Mouse (Mus musculus): Measurements from ENCODE around the gene Mmel1. TPM values are rescaled to one million over a fixed set of nuclear protein-coding genes. Genes with fewer than 3 reads are reported as not detected.

Gene Mmel1
- total RNA-seq, 2 experiments from 2014 or later, result 0.20 TPM; not detected in 1

DNA sequence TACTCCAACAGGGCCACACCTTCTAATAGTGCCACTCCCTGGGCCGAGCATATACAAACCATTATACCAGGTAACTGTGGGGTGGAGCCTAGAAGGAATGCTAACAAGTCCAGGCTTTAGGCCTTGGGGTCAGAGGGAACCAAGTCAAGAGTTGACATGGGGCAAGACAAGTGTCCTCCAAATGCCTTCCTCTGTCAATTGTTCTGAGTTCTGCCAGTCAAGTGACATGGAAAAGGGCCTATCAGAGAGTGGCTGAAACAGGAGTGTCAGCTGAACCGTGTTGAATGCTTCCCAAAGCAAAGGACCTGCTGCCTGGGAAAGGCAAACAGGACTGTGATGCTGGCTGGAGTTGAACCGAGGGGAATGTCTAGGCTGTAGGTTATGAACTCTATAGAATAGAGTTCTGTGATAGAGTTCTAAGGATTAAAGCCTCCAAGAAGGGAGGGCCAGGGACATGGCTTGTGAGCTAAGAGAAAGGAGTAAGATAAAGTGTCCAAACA is 5.9 kb upstream of the Mmel1 start:
- intact Hi-C loops (cut with DNase I), result no loop called here

DNA sequence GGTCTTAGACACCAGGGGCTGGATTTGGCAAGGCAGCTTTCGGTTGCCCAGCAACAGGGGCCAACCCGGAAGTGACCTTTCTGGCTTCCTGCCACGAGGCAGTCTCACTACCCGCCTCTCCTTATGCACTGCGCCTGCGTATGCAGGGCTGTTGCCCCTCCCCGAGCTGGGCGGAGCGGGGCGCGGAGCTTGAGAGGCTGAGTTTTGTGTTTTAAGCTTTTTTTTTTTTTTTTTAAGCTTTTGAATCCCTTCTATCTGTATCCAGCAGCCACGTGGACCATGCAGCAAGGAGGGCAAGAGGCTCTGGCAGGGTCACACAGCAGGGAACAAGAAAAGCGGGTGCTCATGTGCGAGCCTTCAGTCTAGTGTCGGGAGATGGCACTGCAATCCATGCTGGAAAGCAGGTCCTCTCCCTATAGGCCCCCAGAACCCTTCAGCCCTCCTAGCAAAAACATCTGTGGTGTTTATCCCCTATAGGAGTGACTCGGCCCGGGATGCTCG is 5.1 kb upstream of the Mmel1 start:
- intact Hi-C loops (cut with DNase I), result no loop called here
- peak; percentile 77 to 84 for DNase-seq

More for the DNA sequence above, 5.9 kb upstream of the Mmel1 start:
- peak in 1 of 2 experiments; percentile 4 for DNase-seq

DNA sequence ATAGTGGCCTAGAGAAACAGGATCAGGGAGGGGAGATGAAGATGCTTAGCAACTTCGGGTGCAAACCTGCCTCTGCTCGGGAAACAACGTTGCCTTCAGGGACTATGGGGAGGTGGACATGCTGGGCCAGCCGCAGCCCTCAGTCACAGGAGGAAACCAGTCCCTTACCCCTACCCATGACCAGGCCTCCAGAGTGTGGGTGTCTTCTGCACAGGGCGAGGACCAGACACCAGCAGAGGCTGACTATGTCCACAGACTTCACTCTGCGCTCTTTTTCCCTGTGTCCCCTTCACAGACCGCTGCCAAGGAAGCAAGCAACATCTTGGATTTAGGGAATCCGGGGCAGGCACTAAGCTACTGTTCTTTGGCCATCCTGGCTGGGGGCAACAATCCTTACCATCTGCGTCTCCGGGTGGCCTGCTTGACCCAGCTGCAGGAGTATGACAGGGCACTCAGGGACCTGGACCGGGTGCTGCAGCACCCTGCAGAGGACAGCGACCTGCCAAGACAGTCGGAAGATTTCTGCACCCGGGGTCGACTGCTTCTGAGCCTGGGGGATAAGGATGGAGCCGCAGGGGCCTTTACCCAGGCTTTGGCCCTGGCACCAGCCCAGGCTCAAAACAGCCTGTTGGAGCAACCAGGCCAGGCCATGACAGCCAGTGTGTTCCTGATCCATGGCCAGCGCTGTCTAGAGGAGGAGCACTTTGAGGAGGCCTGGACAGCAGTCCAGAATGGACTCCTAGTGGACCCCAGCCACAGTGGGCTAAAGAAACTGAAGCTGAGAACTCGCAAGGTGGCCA is 4.2 kb upstream of the Mmel1 start:
- peak in 1 of 2 experiments; percentile 16 for DNase-seq
- intact Hi-C loops (cut with DNase I), result loop anchor here (5.0 kb wide), 2 partner anchors 77 to 197 kb away; no protein-coding TSS in a partner anchor

DNA sequence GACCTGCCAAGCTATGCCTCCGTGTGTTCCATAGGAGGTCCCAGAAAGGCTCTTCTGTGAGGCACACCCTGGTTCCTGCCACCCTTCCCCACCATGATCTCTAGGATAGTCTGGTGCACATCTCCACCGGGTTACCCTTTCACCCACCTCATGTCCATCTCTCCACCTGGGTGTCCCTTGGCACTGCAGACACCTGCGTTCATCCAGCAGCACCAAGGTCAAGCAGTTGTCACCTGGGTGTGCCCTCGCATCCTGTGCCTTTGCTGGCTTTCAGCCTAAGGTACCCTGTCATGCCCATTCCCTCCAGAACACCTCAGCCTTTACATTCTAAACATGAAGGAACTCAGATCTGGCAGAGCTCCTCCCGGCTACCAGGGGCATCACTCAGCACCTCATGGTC is 3.0 kb upstream of the Mmel1 start:
- DNase-seq, result peak in 1 of 2 experiments; percentile 9
- intact Hi-C loops (cut with DNase I), result loop anchor here (5.0 kb wide), 2 partner anchors 76 to 196 kb away; no protein-coding TSS in a partner anchor

DNA sequence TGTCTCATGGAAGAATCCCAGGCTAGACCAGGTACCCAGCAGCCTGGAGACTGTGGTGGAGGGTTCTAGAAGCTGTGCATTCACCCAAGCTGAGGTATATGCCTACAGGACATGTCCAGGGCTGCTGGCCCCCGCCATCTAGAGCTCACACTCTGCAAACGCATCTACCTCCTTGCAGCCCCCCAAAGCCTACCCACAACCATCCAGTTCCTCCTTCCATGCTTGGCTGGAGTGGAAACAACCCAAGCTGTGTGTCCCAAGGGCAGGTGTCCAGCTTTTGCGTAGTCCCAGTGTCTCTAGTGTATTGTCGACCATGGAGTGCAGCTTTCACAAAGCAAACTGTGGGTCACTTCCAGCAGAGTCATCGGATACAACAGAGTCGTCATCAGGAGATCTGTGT is 2.1 kb upstream of the Mmel1 start:
- intact Hi-C loops (cut with DNase I), result loop anchor here (5.0 kb wide), 2 partner anchors 75 to 195 kb away; no protein-coding TSS in a partner anchor
- DNase-seq, result no peak

DNA sequence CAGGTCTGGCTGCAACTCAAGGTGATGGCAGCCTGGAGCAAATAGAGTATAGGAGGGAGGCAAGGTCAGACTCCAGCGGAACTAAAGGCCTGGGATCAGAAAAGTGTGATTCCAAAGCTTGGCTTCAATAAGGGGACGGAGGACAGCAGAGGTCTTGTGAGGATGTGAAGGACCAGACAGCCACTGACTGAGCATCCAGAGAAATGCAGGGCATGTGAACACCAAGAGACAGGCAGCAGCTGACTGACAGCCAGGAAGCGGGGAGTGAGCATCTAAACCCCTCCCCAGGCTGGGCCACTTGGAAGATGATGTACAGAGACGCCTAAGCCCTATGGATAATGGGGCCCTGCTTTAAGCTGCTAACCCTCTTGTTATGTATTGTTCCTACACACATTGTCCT is 1.3 kb downstream of the Mmel1 start:
- intact Hi-C loops (cut with DNase I), result no loop called here
- no peak for DNase-seq

DNA sequence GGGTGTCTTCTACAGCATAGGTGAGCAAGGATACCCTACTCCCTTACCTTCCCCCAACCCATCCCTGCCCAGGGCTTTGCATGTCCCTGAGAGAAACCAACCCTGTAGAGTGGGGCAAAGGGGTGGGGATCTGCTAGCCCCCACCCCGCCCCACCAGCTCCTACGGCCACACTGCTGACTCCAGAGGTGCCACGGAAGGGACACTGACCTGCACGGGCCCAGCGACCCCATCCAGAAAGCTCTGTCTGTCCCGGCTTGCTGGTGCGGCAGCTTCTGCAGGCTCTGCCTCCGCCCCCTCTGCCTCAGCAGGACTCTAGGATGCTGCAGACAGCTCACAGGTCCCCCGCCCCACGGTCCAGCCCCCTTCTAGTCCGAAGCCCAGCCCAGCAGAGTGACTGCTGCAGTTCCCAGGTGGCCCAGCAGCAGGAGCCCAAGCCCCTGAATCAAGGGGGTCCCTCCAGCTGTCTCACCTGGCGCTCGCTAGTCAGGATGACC is 2.4 kb downstream of the Mmel1 start:
- intact Hi-C loops (cut with DNase I), result no loop called here
- no peak for DNase-seq

DNA sequence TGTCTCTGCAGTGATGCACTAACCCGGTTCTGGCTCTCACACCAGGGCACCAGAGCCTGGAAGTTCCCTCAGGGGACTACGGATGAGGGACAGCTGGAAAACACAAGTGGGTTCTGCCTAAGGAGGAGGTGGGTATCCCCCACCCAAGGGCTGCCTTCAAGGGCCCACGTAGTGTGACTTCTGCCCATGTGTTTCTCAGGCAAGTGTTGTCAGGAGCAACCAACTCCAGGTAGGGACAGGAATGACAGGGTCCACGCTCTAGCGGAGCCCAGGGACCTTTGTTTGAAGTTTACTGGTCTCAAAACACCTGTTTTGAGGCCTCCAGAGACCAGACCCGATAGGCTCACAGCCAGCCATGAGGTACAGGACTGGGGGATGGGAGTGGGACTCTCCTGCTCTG is 3.8 kb downstream of the Mmel1 start:
- intact Hi-C loops (cut with DNase I), result no loop called here
- no peak for DNase-seq

DNA sequence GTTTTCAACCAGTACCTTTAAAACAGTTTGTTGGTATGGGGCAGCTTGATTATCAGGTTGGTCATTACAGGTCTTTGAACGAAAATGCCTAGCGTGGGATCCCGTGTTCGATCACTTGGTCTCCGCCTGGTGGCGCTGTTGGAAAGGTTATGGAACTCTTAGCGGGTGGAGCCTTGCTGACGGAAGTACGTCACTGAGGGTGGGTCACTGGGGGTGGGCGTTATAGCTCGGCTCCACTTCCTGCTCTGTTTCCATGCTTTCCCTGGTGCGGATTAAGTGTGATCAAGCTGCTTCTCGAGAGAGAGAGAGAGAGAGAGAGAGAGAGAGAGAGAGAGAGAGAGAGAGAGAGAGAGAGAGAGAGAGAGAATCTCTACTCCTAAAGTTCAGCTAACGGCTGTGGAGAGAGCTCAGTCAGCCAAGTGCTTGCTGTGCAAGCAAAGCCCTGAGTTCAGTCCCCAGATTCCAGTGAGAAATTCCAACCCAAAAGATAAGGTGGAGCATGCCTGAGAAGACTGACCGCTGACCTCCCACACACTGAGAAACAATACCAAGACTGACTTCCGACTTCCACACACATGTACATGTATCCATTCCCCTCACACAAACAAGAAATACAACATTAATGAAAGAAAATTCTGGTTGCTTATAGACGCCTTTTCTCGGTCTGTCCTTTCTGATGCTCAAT is 8.6 kb downstream of the Mmel1 start:
- peak; percentile 86 to 90 for DNase-seq
- intact Hi-C loops (cut with DNase I), result loop anchor here (1.0 to 2.0 kb wide), 3 partner anchors 31 to 188 kb away; no protein-coding TSS in a partner anchor

DNA sequence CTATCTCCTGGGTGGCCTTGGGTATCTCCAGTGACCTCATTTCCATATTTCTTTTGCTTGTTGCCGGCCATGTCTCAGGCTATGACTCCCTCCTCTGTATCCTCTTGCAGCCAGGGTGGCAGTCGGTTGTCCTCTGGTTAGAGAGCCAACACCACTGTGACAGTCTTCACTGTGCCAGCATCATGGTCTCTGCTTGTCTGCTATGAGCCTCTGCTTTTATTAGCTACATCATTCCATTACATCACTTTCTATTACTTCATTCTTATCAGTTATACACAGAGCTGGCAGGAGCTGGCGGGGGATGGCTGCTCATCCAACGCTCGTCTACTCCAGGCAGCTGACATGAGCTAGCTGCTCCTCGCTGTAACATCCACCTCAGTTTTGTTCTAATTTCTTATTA is 11.3 kb downstream of the Mmel1 start:
- intact Hi-C loops (cut with DNase I), result loop anchor here (5.0 kb wide), 1 partner anchor 107 kb away; no protein-coding TSS in a partner anchor
- DNase-seq, result no peak

DNA sequence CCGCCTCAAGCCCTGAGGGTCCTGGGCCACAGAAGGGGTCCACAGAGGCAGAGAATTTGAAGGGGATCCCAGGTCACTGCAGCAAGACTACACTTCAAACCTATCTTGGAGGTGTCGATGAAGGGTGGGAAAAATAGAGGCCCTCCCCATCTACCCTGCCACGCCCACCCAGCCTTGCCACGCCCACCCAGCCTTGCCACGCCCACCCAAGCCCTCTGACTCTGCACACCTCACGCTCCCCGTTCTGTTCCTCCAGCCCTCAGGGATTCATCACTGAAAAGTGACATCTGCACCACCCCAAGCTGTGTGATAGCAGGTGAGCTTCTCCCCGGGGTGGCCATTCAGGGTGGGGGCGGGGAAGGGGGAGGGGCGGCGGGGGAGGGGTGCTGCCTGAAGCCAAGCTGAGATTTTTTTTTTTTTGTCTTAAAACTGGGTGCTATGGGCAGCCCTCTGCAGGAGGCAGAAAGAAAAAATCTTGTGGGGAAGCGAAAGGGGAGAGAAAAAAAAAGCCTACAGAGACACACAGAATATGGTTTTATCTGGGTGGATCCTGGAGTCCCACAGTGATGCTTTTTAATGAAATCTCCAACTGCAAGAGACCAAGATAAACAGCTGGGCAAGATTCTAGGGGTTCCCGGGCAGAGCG is 12.8 kb downstream of the Mmel1 start:
- intact Hi-C loops (cut with DNase I), result loop anchor here (5.0 kb wide), 1 partner anchor 105 kb away; no protein-coding TSS in a partner anchor
- DNase-seq, result no peak

DNA sequence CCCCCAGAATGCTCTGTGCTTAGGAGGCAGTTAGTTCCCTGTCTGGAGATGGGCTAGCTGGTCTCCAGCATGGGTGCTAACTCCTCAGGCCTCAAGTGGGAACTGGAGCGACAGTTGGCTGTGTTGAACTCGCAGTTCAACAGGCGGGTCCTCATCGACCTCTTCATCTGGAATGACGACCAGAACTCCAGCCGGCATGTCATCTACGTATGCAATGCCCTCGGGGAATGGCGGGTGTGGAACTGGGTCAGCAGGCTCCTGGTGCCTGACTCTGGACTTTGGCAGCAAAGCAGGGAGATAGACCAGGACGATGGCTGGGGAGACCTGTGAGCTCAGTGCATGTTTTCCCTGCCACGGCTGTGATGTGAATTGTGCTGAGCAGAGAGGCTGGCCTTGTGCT is 16.0 kb downstream of the Mmel1 start:
- no peak for DNase-seq
- intact Hi-C loops (cut with DNase I), result no loop called here

DNA sequence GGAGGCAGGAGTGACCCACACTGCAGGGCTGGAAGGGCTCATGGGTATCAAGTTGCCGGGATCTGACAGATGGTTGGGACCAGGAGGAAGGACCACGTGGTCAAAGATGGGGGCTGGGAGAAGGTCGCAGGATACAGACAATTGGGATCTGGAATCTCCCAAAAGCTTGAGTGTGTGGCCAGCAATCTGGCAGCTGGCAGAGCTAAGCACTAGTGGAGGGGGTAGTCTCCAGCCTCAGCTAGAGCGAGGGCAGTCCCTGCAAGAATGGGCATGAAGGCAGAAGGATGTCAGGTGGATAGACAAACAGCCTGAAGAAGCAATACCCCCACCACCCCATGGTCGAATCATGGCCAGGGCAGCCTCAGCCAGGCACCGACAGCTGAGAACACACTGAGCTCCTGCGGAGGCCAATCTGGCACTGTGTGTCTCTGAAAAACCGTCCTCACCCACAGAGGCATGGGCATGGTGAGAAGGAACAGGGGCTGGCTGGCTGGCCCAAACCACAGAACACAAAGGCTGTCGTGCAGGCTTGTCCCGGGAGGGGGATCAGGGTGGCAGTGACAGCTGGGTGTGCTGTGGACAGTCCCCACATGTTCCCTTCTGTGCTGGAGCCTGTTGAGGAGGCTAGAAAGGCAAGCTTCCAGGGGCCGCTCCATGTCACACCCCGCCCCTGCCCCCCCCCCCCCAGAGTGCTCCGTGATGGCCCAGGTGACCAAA is 17.6 kb downstream of the Mmel1 start:
- DNase-seq, result no peak
- intact Hi-C loops (cut with DNase I), result no loop called here

DNA sequence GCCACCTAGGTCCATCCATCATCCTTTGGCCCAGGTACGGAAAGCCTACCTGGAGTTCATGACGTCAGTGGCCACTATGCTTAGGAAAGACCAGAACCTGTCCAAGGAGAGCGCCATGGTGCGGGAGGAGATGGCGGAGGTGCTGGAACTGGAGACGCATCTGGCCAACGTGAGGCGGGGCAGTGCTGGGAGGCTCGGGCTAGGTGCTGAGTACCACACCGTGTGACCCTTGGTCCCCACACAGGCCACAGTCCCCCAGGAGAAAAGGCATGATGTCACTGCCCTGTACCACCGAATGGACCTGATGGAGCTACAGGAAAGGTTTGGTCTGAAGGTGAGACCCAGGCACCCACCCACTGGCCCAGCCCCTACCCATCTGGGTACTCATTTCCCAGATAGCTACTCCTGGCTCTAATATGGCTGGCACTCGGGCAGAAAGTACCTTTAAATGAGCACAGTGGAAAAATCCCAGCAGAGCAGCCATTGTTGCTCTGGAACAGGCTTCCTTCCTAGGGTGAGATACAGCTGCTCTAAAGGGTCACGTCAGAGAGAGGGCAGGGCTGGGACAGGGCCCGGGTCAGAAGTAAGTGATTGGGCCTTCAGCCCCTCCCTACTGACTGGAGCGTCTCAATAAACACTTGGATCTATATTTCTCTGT is 18.3 kb downstream of the Mmel1 start:
- no peak for DNase-seq
- intact Hi-C loops (cut with DNase I), result no loop called here

DNA sequence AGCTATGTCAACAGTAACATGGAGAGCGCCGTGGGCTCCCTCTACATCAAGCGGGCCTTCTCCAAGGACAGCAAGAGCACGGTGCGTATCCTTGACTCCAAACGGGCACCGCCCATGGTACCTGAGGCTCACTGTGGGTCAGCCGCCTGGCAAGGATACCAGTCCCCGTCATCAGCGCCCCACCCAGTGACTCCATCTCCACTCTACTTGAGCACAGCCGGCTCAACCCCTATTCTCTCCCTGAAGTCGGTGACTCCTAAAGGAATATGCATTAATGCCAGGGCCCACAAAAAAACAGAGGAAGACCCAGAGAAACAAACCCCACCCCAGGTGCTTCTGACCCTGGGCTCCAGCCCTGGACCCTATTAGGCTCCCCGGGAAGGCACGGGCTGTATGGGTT is 21.5 kb downstream of the Mmel1 start:
- intact Hi-C loops (cut with DNase I), result no loop called here
- DNase-seq, result no peak

DNA sequence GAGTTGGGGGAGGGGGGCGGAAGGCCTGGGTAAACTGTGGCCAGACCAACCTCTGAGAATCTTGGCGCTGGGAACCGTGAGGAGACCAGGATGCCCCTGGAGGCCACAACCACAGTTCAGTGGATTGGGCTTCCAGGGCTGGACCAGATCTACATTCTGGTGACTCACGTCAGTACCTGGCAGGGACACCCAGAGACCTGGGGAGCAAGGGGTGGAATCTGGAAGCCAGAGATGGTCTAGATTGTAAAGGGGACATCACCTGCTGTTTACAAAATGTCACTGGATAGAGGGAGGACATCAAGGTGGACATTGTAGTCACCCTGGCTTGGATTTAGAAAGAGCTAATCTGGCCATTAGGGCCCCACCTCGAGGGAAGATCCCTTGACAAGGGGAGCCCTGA is 26.2 kb downstream of the Mmel1 start:
- intact Hi-C loops (cut with DNase I), result no loop called here
- no peak for DNase-seq

DNA sequence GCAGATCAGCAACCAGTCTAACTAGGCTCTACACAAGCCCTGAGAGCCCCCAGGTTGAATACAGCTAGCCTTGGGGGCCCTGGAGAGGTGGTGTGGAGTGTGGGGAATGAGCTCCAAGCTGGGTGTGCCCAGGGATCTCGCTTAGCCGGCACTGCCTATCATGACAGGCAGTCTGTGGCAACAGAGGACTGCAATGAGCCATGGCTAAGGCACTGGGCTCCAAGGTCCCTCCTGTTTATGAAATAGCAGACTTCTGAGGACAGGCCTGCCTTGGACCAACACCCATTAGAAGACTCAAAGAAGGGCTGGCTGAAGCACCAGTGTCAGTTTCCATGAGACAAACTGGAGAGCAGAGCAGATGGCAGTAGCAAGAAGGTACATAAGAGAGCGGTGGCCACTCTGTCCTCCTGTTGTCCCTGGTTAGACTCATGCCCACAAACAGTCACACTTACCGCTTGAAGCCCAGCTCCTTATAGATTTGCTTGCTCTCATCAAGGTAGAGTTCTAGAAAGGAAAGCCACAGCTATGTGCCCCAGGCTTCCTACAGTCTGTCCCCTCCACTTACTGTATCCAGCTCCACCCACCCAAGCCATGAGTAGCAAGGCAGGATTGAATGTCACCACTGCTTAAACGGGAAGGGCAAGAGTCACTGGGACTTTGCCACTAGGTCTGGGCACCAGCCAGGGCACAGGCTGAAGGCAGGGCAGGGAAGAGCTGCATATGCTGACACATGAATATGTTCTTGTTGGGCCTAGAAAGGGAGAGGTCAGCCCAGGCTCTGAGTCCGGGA is 28.5 kb downstream of the Mmel1 start:
- intact Hi-C loops (cut with DNase I), result no loop called here
- peak in 1 of 2 experiments; percentile 54 for DNase-seq
